Mouse (Mus musculus) cortical plate, adult 2 months (tissue): ENCODE measurements around the gene Lrrc40. TPM values are rescaled to one million over a fixed set of nuclear protein-coding genes. Genes with fewer than 3 reads are reported as not detected.

Experiments
- H3K27ac ChIP-seq: fragments of 200-500 bp; 2 replicates; pipeline ENCODE4 v1.5.1; 2012; ENCODE audit warnings: low read length, control low read depth, inconsistent platforms; ENCODE audit not compliant: insufficient read depth
- H3K4me1 ChIP-seq: fragments of 200-500 bp; 2 replicates; pipeline ENCODE4 v1.6.1; 2011; ENCODE audit warnings: low read length; ENCODE audit not compliant: control insufficient read depth, insufficient read depth
- H3K4me3 ChIP-seq: fragments of 200-500 bp; 2 replicates; pipeline ENCODE4 v1.5.1; 2011; ENCODE audit warnings: mild to moderate bottlenecking, low read length, control low read depth; ENCODE audit not compliant: insufficient read depth
- CTCF ChIP-seq: fragments of 200-500 bp; IDR thresholded peaks from 2 replicates; pipeline ENCODE4 v1.5.1; 2011; ENCODE audit warnings: mild to moderate bottlenecking, control low read depth, low read length; ENCODE audit not compliant: insufficient read depth; ENCODE audit errors: extremely low read depth
- POLR2A ChIP-seq: fragments of 200-500 bp; IDR thresholded peaks from 2 replicates; pipeline ENCODE4 v1.6.1; 2011; ENCODE audit warnings: mild to moderate bottlenecking, low read length, control low read depth; ENCODE audit not compliant: insufficient read depth; ENCODE audit errors: extremely low read depth
- polyA plus RNA-seq: library from polyadenylated mRNA; depleted of rRNA; stranded (reverse); fragments of >200 nt; gene quantifications from 2 replicates; pipeline ENCODE4 v1.2.3, GENCODE M21; 2012

Gene Lrrc40
- polyA plus RNA-seq, 1 experiment, result 22.3 TPM

DNA sequence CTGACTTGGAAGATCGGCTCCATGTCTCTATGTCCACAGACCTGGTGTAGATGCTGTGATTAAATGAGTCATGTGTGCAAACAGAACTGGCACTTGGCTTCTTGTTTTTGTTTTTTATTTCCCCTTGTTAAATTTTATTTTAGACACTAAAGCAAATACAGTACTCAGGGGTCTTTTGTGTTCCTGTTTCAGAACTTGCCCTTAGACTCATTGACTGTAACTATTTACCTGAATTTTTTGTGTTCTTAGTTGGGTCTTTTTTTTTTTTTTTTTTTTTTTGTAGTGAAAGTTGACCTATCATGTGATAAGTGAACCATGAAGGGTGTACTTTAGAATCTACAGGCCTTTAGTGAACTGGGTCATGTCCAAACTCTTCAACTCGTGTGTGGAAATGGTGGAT, 4.3 kb downstream of the Lrrc40 start:
- Histone ChIP-seq H3K4me1 (no peaks in the 10 kb centered on the region; the same call in 1 of the 2 replicates), H3K4me3 (no peak overlapping the region), H3K27ac (no peak overlapping the region)
- TF ChIP-seq POLR2A, result no peak
- TF ChIP-seq CTCF, result no peak

DNA sequence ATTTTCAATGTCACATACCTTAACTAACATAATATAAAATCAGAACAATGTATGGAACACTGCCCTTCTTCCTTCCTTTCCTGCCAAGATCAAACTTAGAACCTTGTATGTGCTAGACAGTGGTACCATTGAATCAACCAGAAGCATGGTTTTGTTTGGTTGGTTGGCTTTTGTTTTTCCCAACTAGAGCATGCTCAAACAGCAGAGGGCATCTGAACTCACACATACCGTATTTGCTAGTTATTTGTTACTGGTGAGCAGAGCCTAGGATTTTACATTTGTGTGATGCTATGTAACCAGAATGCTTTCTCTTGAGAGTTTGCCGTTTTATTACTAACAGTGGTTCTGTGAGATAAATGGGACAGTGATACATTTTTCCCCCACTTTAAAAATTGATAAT, 13.0 kb downstream of the Lrrc40 start:
- H3K27ac ChIP-seq, result no peak overlapping the region
- H3K4me1 ChIP-seq, result no peaks in the 10 kb centered on the region; the same call in 1 of the 2 replicates
- H3K4me3 ChIP-seq, result no peak overlapping the region
- TF ChIP-seq POLR2A (no peak), CTCF (no peak)

DNA sequence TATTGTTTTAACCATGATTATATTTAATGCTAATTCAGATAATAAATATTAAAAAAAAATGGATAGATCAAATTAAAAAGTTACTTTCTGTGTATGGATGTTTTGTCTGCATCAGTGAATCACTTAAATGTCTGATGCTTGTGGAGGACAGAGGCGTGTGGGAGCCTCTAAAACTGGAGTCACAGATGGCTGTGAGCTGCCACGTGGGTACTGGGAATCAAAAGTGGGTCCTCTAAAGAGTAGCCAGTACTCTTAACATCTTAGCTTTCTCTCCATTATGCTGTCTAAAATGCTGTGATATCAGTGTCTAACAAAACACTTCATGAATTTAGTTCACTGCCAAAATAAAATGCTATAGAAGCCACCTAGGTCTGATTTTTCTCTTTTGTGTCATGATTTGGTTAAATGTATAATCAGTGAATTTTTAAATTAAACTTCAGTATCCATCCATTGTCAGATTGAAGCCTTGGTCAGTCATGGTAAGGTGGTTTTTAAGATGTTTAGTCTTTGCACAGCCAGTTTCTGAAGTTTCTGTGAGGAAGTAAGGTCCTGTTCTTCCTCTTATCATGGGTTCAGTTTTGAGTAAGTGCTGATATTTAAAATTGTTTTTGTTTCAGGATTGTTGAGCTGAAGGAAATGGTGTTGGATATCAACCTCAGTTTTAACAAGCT, 24.3 kb downstream of the Lrrc40 start:
- no peak overlapping the region for H3K4me3 ChIP-seq
- TF ChIP-seq POLR2A (no peak), CTCF (no peak)
- H3K4me1 ChIP-seq, result peaks cover 2% of the 10 kb centered on the region
- no peak overlapping the region for H3K27ac ChIP-seq

DNA sequence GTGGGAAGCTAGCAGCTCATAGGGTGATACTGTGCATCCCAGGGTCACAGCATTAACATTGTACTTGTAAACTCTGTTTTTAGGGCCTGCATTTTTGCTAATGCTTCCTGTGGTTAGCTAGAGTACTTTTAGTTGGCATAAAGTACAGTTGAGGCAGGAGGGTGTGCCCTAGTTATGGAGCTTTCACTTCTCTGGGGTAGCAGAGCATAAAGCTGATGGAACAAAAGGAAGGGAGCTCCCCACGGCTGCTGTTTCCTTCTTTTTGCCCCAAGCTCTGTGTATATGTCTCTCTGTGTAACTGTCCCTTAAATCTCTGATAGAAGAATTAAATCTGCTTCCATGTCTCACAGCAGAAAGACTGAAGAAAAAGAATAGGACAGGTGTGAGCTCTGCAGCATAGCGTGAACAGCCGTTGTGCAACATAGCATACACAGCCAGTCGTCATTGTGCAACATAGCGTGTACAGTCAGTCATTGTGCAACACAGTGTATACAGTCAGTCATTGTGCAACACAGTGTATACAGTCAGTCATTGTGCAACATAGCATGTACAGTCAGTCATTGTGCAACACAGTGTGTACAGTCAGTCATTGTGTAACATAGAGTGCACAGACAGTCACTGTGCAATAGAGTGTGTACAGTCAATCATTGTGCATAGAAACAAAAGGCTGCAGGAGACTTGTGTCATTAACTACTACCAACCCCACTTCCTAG, 25.5 kb downstream of the Lrrc40 start:
- no peak overlapping the region for H3K4me3 ChIP-seq
- no peak overlapping the region for H3K27ac ChIP-seq
- TF ChIP-seq CTCF (no peak), POLR2A (no peak)

GRCm38 (mm10) chr3:158065256-158065655, 28.8 kb downstream of the Lrrc40 start:
- Histone ChIP-seq H3K4me3 (no peak overlapping the region), H3K4me1 (no peaks in the 10 kb centered on the region; the same call in 1 of the 2 replicates), H3K27ac (no peak overlapping the region)
- TF ChIP-seq POLR2A (no peak), CTCF (no peak)

More for the DNA sequence above, 25.5 kb downstream of the Lrrc40 start:
- H3K4me1 ChIP-seq, result peaks cover 2% of the 10 kb centered on the region

DNA sequence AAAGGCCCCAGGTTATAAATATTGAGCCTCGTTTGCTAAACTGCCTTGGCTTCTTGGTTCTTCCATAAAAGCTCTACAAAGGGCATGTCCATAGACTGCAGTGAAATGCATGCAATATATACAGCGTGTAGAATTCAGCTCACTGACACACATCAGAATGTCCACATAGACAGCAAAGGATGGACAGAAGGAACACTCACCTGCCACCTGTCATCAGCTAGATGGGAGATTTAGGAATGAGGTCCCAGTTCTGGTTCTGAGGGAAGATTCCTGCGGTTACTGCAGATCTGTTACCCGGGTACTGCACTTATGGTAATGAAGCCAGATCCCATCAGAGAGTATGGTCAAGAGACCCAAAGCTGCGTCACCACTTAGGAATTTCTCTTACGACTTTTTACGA, 31.5 kb downstream of the Lrrc40 start:
- no peak overlapping the region for H3K4me3 ChIP-seq
- H3K27ac ChIP-seq, result no peak overlapping the region
- no peak for TF ChIP-seq CTCF
- TF ChIP-seq POLR2A, result no peak
- H3K4me1 ChIP-seq, result no peaks in the 10 kb centered on the region; the same call in 1 of the 2 replicates

DNA sequence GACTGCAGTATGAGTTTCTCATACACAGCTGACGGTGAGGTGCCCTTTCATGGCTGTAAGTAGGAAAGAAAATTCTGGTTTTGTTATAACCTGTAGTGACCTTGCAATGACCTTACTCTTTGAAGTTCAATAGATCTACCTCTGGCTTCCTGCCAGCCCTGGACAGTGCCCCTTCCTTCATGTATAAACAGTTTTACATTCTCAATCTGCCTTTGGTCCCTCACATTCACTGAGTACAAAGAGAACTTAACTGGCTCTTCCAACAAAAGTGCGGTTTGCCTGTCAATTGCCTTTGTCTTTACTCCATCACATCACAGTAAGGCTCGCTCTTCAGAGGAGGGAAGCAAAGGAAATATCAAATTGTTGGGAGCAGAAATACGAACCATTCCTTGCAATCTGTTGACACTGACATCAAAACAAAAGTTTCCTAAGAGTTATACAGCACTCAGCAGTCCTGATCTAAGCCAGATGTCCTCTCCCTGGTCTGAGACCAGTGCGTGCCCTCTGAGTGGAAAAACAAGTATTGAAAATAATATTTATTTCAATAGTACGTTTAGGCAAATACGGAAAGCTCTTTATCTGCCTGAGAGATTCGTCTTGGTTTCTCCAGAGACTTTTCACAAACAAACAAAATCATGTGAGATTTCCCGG, 32.3 kb downstream of the Lrrc40 start:
- no peak overlapping the region for H3K27ac ChIP-seq
- no peaks in the 10 kb centered on the region; the same call in 1 of the 2 replicates for H3K4me1 ChIP-seq
- TF ChIP-seq CTCF (no peak), POLR2A (no peak)
- no peak overlapping the region for H3K4me3 ChIP-seq

- no peak for TF ChIP-seq POLR2A
- no peak for TF ChIP-seq CTCF
- no peak overlapping the region for H3K4me3 ChIP-seq
- H3K27ac ChIP-seq, result no peak overlapping the region
- H3K4me1 ChIP-seq, result no peaks in the 10 kb centered on the region
Observed at GRCm38 (mm10) chr3:158075004-158075403, 38.5 kb downstream of the Lrrc40 start.

- no peak for TF ChIP-seq POLR2A
- no peak for TF ChIP-seq CTCF
- no peak overlapping the region for H3K4me3 ChIP-seq
Observed at GRCm38 (mm10) chr3:158076685-158077379, 40.4 kb downstream of the Lrrc40 start.

More at GRCm38 (mm10) chr3:158076685-158077379, 40.4 kb downstream of the Lrrc40 start:
- no peaks in the 10 kb centered on the region for H3K4me1 ChIP-seq
- no peak overlapping the region for H3K27ac ChIP-seq
